Mouse (Mus musculus): ENCODE data around the gene Rundc3a. TPM values are rescaled to one million over a fixed set of nuclear protein-coding genes. Genes with fewer than 3 reads are reported as not detected.
"Not testable (repeated sequence)": the region's sequence is repeated elsewhere in the genome, so short reads cannot be mapped to it uniquely, and the experiment has no call there.

The Rundc3a gene
- polyA plus RNA-seq, 1 experiment: 3.4 TPM

DNA sequence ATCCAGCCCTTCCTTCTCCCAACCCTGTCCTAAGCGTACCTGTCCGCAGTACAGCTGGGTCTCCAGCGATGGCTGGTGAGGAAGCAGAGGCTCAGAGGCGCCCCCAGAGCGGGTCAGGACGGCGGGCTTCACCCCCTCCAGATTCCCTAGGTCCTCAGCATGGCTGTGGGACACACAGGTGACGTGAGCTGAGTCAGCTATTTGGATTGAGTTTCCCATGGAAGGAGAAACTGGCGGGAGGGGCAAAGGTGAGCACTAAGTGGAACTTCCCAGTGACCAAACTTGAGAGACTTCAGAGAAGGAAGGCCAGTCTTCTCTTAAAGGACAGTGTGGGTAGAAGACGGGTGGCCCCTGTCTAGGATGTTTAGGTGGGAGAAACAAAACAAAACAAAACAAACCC lies 34.8 kb upstream of the Rundc3a start:
- H3K4me1 ChIP-seq (ENCODE audit: control insufficient read depth, insufficient read depth, low read length): no peaks in the 10 kb centered on the region
- no peaks in the 10 kb centered on the region for H3K36me3 ChIP-seq (ENCODE audit: control insufficient read depth, insufficient read depth, low read length)
- no peak for DNase-seq
- H3K27ac ChIP-seq (ENCODE audit: insufficient read depth, low read depth, low read length): no peak overlapping the region
- WGBS: 76% methylated on average over 10 of the region's 10 CpGs
- H3K27me3 ChIP-seq (replicated peaks; ENCODE audit: control insufficient read depth, insufficient read depth, low read length): no peaks in the 10 kb centered on the region
- TF ChIP-seq POLR2A (IDR thresholded peaks at IDR 0.05; ENCODE audit: low read depth, low read length): no peak
- no peak for TF ChIP-seq CTCF (conservative IDR thresholded peaks at IDR 0.05; ENCODE audit: insufficient read depth, insufficient read length, low read depth, low read length)
- H3K4me3 ChIP-seq (ENCODE audit: insufficient read depth, low read depth, low read length): no peak overlapping the region

DNA sequence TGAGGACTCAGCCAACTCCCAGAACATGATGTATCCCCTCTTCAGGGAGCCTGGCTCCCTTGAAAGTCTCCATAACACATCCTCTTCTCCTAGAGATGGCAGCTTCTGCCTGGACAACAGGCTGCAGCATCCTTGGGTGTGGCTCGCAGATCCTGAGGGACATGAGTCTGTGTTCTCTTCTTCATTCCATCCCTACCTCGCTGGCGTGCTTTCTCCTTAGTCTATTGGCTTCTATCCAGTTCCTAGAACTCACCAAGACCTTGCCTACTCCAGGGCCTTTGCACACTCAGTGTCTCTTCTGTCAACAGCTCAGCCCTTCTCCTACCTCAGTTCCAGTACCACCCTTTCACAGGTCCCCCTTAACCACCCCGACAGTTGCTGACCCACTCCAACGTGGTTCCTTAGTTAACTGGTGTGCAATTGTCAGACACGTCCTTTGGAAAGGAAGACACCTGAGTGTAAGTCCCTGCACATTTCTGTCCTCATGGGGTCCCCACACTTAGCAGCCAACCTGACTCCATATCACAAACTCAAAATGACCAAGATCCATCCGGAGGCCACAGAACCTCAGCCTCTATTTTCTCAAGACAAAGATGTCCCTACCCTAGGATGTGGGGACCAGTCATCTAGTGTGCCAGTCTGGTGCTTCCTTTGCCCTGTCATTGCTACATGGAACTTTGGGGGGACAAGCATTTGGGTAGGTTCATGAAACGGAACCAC lies 31.3 kb upstream of the Rundc3a start:
- H3K4me3 ChIP-seq (ENCODE audit: insufficient read depth, low read depth, low read length): no peak overlapping the region
- no peaks in the 10 kb centered on the region for H3K4me1 ChIP-seq (ENCODE audit: control insufficient read depth, insufficient read depth, low read length)
- no peak for DNase-seq
- no peaks in the 10 kb centered on the region for H3K36me3 ChIP-seq (ENCODE audit: control insufficient read depth, insufficient read depth, low read length)
- H3K27me3 ChIP-seq (replicated peaks; ENCODE audit: control insufficient read depth, insufficient read depth, low read length): no peaks in the 10 kb centered on the region
- TF ChIP-seq POLR2A (IDR thresholded peaks at IDR 0.05; ENCODE audit: low read depth, low read length) (no peak), CTCF (conservative IDR thresholded peaks at IDR 0.05; ENCODE audit: insufficient read depth, insufficient read length, low read depth, low read length) (no peak)
- no peak overlapping the region for H3K27ac ChIP-seq (ENCODE audit: insufficient read depth, low read depth, low read length)
- WGBS: 91% methylated on average over 8 of the region's 8 CpGs

DNA sequence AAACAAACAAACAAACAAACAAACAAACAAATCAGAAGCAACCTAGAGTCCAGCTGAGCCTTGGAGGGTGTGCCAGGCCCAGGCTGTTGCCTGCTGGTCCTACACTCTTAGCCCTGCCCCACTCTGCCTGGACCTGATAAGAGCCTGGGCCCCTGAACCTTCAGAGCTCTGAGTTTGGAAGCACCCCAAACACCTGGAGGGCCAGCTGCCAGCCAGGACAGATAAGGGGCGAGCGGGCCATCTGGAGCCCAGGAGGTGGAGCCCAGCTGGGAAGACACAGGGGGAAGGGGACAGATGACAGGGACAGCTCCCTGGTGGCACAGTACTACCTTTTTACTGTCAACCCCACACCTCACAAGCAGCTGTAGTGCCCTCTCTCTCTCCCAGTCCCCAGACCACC lies 29.6 kb upstream of the Rundc3a start:
- H3K36me3 ChIP-seq (ENCODE audit: control insufficient read depth, insufficient read depth, low read length): no peaks in the 10 kb centered on the region
- no peak overlapping the region for H3K27ac ChIP-seq (ENCODE audit: insufficient read depth, low read depth, low read length)
- 71% methylated on average over 2 of the region's 2 CpGs for WGBS
- no peak for DNase-seq
- H3K27me3 ChIP-seq (replicated peaks; ENCODE audit: control insufficient read depth, insufficient read depth, low read length): no peaks in the 10 kb centered on the region
- H3K4me3 ChIP-seq (ENCODE audit: insufficient read depth, low read depth, low read length): no peak overlapping the region
- TF ChIP-seq CTCF (conservative IDR thresholded peaks at IDR 0.05; ENCODE audit: insufficient read depth, insufficient read length, low read depth, low read length) (no peak), POLR2A (IDR thresholded peaks at IDR 0.05; ENCODE audit: low read depth, low read length) (no peak)
- 0 out of 2 replicates have a peak, but pooled peaks cover 2% of the 10 kb centered on the region for H3K4me1 ChIP-seq (ENCODE audit: control insufficient read depth, insufficient read depth, low read length)

DNA sequence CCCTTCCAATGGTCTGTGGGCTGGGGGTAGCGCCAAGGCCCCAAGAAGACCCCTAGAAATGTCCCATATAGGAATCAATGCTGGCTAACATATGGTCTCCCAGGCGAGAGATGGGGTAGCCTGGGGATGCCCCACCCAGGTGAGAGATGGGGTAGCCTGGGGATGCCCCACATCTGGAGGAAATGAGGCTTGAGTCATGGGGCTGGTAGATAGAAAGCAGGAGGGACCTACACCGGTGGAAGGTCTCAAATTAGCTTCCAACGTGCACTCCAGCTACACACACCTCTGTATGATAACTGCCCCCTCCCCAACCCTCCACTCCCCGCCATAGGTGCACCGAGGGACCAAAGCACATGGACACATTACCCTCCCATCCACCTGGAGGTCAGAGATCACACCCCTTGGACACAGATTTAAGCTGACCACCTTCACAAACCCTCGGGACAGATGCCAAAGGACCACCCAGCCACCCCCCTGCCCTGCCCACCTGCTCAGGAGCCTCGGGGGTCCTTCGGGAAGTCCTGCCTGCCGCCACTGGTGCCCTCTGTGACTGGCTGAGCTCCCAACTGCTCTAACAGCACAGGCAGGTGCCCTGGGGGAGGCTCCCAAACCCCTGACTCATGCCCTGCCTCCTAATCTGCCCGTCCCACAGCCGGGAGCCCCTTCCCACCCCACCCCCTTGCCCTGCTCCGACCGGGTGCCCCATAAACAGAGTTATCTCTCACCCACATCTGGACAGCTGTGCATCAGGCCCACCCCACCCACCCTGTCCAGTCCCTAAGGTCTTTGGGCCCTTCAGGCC lies 28.4 kb upstream of the Rundc3a start:
- DNase-seq: no peak
- 76% methylated on average over 14 of the region's 14 CpGs for WGBS
- Histone ChIP-seq H3K4me1 (ENCODE audit: control insufficient read depth, insufficient read depth, low read length) (peaks cover 11% of the 10 kb centered on the region; the same call in 1 of the 2 replicates), H3K4me3 (ENCODE audit: insufficient read depth, low read depth, low read length) (no peak overlapping the region), H3K27me3 (replicated peaks; ENCODE audit: control insufficient read depth, insufficient read depth, low read length) (no peaks in the 10 kb centered on the region), H3K27ac (ENCODE audit: insufficient read depth, low read depth, low read length) (no peak overlapping the region), H3K36me3 (ENCODE audit: control insufficient read depth, insufficient read depth, low read length) (no peaks in the 10 kb centered on the region)
- TF ChIP-seq CTCF (conservative IDR thresholded peaks at IDR 0.05; ENCODE audit: insufficient read depth, insufficient read length, low read depth, low read length): no peak

DNA sequence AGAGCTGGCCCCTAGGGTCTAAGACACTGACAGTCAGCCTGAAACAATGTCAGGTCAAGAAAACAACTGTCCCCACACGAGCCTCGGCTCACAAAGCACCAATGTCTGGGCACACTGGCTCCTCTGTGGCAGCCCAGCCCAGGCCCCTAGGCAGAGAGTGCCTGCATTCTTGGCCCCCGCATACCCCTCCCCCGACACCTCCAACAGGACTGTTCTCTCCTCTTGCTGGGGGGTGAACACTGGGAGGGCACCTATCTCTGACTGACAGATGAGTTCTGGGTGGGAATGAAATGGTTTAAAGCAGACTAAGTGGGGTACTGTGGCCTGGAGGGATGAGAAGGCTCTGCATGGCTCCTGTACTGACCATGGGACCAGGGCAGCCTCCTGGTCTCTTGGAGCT lies 27.5 kb upstream of the Rundc3a start:
- Histone ChIP-seq H3K36me3 (ENCODE audit: control insufficient read depth, insufficient read depth, low read length) (no peaks in the 10 kb centered on the region), H3K27me3 (replicated peaks; ENCODE audit: control insufficient read depth, insufficient read depth, low read length) (no peaks in the 10 kb centered on the region), H3K4me3 (ENCODE audit: insufficient read depth, low read depth, low read length) (no peak overlapping the region), H3K4me1 (ENCODE audit: control insufficient read depth, insufficient read depth, low read length) (peaks cover 12% of the 10 kb centered on the region; the same call in 1 of the 2 replicates), H3K27ac (ENCODE audit: insufficient read depth, low read depth, low read length) (no peak overlapping the region)
- WGBS: 73% methylated on average over 4 of the region's 4 CpGs
- DNase-seq: no peak
- no peak for TF ChIP-seq POLR2A (IDR thresholded peaks at IDR 0.05; ENCODE audit: low read depth, low read length)
- no peak for TF ChIP-seq CTCF (conservative IDR thresholded peaks at IDR 0.05; ENCODE audit: insufficient read depth, insufficient read length, low read depth, low read length)

DNA sequence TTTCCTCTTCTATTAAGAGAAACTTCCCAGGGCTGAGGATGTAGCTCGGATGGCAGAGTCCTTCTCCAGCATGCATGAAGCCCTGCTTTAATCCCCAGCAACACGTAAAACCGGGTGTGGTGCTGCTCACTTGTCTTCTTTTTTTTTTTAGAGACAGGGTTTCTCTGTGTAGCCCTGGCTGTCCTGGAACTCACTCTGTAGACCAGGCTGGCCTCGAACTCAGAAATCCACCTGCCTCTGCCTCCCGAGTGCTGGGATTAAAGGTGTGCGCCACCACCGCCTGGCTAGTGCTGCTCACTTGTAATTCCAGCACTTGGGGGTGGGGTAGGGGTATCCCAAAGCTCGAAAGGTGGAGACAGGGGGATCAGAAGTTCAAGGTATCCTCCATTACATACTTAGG lies 27.1 kb upstream of the Rundc3a start, which contains the start of gene Slc4a1:
Gene Slc4a1 (minus strand): TSS at position 101 of the 400 bp plus-strand sequence.
- H3K27me3 ChIP-seq (replicated peaks; ENCODE audit: control insufficient read depth, insufficient read depth, low read length); H3K36me3 ChIP-seq (ENCODE audit: control insufficient read depth, insufficient read depth, low read length); DNase-seq; H3K27ac ChIP-seq (ENCODE audit: insufficient read depth, low read depth, low read length); H3K4me3 ChIP-seq (ENCODE audit: insufficient read depth, low read depth, low read length): not testable (repeated sequence)
- peaks cover 12% of the 10 kb centered on the region; the same call in 1 of the 2 replicates for H3K4me1 ChIP-seq (ENCODE audit: control insufficient read depth, insufficient read depth, low read length)
- 92% methylated on average over 8 of the region's 8 CpGs for WGBS

DNA sequence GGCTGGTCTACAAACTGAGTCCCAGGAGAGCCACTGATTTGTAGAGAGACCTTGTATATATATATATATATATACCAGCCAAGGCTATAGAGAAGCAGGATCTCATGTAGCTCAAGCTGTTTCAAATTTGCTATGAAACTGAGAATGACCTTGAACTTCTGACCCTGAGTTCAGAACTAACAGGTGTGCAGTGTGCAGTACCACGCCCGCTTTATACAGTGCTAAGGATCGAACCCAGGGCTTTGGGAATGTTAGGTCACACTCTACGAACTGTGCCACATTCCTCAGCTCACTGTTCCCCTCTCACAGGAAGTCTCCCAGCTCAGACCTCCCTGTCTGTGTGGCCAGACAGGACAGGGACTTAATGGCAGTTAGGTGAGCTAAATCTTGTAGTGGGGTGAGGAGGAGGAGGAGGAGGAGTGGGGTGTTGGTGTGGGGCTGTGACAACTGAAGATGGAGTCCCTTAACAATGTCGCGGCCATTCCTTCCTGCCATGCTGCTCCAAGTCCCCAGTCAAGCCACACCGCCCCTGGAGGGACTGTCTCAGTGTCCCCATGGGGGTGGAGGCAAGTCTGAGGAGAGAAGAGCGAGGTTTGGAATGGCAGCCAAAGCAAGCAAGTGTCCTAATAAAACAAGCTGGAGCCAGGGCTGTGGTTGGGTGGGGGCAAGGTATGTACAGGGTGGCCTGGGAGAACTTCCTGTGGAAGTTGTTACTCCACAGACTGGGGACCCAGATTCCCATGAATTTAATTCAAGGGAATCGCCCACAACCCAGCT lies 25.5 kb upstream of the Rundc3a start:
- WGBS: 77% methylated on average over 9 of the region's 9 CpGs
- peaks cover 12% of the 10 kb centered on the region; the same call in 1 of the 2 replicates for H3K4me1 ChIP-seq (ENCODE audit: control insufficient read depth, insufficient read depth, low read length)
- DNase-seq: no peak

More for the DNA sequence above, 25.5 kb upstream of the Rundc3a start:
- H3K36me3 ChIP-seq (ENCODE audit: control insufficient read depth, insufficient read depth, low read length): no peaks in the 10 kb centered on the region
- TF ChIP-seq POLR2A (IDR thresholded peaks at IDR 0.05; ENCODE audit: low read depth, low read length) (no peak), CTCF (conservative IDR thresholded peaks at IDR 0.05; ENCODE audit: insufficient read depth, insufficient read length, low read depth, low read length) (no peak)
- H3K4me3 ChIP-seq (ENCODE audit: insufficient read depth, low read depth, low read length): no peak overlapping the region
- H3K27ac ChIP-seq (ENCODE audit: insufficient read depth, low read depth, low read length): no peak overlapping the region
- H3K27me3 ChIP-seq (replicated peaks; ENCODE audit: control insufficient read depth, insufficient read depth, low read length): no peaks in the 10 kb centered on the region
